Mouse (Mus musculus): ENCODE data around the gene Trim17. TPM values are rescaled to one million over a fixed set of nuclear protein-coding genes. Genes with fewer than 3 reads are reported as not detected.

Gene Trim17
- polyA plus RNA-seq, 1 experiment from 2014 or later = 0.80 TPM

- 34% methylated on average over 20 of the region's 20 CpGs for WGBS
- Histone ChIP-seq H3K27me3 (0 out of 2 replicates have a peak, but pooled peaks cover under 1% of the 10 kb centered on the region), H3K4me2 (peak overlapping the region; percentile 24), H3K4me3 (replicated peaks) (peak overlapping the region; percentile 15; the same call in 1 of the 2 replicates), H3K9me3 (no peaks in the 10 kb centered on the region), H3K9ac (replicated peaks) (no peak overlapping the region), H3K4me1 (replicated peaks) (0 out of 2 replicates have a peak, but pooled peaks cover 2% of the 10 kb centered on the region), H3K36me3 (peaks cover 23% of the 10 kb centered on the region), H3K27ac (no peak overlapping the region)
- no peak for ATAC-seq (ENCODE audit: insufficient number of reproducible peaks, insufficient read depth, low FRiP score, low TSS enrichment, low read depth)
Observed at GRCm38 (mm10) chr11:58927790-58928651, 26.5 kb upstream of the Trim17 start.

- peaks cover 33% of the 10 kb centered on the region for H3K36me3 ChIP-seq
- H3K4me3 ChIP-seq (replicated peaks) = no peak overlapping the region
- H3K9me3 ChIP-seq = no peaks in the 10 kb centered on the region
- ATAC-seq (ENCODE audit: insufficient number of reproducible peaks, insufficient read depth, low FRiP score, low TSS enrichment, low read depth) = no peak
- H3K27me3 ChIP-seq = no peaks in the 10 kb centered on the region
- no peak overlapping the region for H3K4me2 ChIP-seq
- no peak overlapping the region for H3K9ac ChIP-seq (replicated peaks)
- H3K27ac ChIP-seq = no peak overlapping the region
- 0 out of 2 replicates have a peak, but pooled peaks cover 2% of the 10 kb centered on the region for H3K4me1 ChIP-seq (replicated peaks)
- 75% methylated on average over 4 of the region's 4 CpGs for WGBS
Observed at GRCm38 (mm10) chr11:58929055-58929454, 25.4 kb upstream of the Trim17 start.

GRCm38 (mm10) chr11:58929641-58930040 is 24.8 kb upstream of the Trim17 start:
- H3K4me2 ChIP-seq = no peak overlapping the region
- H3K4me1 ChIP-seq (replicated peaks) = 0 out of 2 replicates have a peak, but pooled peaks cover 2% of the 10 kb centered on the region
- H3K27ac ChIP-seq = no peak overlapping the region
- no peaks in the 10 kb centered on the region for H3K27me3 ChIP-seq
- ATAC-seq (ENCODE audit: insufficient number of reproducible peaks, insufficient read depth, low FRiP score, low TSS enrichment, low read depth) = no peak
- H3K4me3 ChIP-seq (replicated peaks) = no peak overlapping the region
- peaks cover 39% of the 10 kb centered on the region for H3K36me3 ChIP-seq
- H3K9me3 ChIP-seq = no peaks in the 10 kb centered on the region
- WGBS = 51% methylated on average over 3 of the region's 3 CpGs
- H3K9ac ChIP-seq (replicated peaks) = no peak overlapping the region

- Histone ChIP-seq H3K27ac (no peak overlapping the region), H3K4me2 (no peak overlapping the region), H3K36me3 (peaks cover 44% of the 10 kb centered on the region), H3K9ac (replicated peaks) (no peak overlapping the region), H3K4me1 (replicated peaks) (0 out of 2 replicates have a peak, but pooled peaks cover 2% of the 10 kb centered on the region), H3K4me3 (replicated peaks) (no peak overlapping the region), H3K9me3 (no peaks in the 10 kb centered on the region), H3K27me3 (no peaks in the 10 kb centered on the region)
- ATAC-seq (ENCODE audit: insufficient number of reproducible peaks, insufficient read depth, low FRiP score, low TSS enrichment, low read depth) = no peak
- WGBS = 91% methylated on average over 3 of the region's 3 CpGs
Observed at GRCm38 (mm10) chr11:58930254-58930653, 24.2 kb upstream of the Trim17 start.

- Histone ChIP-seq H3K9me3 (no peaks in the 10 kb centered on the region), H3K27ac (no peak overlapping the region), H3K9ac (replicated peaks) (no peak overlapping the region), H3K4me1 (replicated peaks) (peaks cover 3% of the 10 kb centered on the region; the same call in 1 of the 2 replicates), H3K4me3 (replicated peaks) (no peak overlapping the region), H3K27me3 (no peaks in the 10 kb centered on the region), H3K4me2 (no peak overlapping the region), H3K36me3 (peaks cover 55% of the 10 kb centered on the region)
- 73% methylated on average over 4 of the region's 4 CpGs for WGBS
- ATAC-seq (ENCODE audit: insufficient number of reproducible peaks, insufficient read depth, low FRiP score, low TSS enrichment, low read depth) = no peak
Observed at GRCm38 (mm10) chr11:58931576-58931975, 22.9 kb upstream of the Trim17 start.

GRCm38 (mm10) chr11:58937909-58938308 is 16.6 kb upstream of the Trim17 start:
- H3K9me3 ChIP-seq = no peaks in the 10 kb centered on the region

GRCm38 (mm10) chr11:58938322-58939087 is 16.0 kb upstream of the Trim17 start, which contains the start of gene Rnf187:
TSS of gene Rnf187 (minus strand) at chr11:58938916.
- Histone ChIP-seq H3K36me3 (peaks cover 34% of the 10 kb centered on the region), H3K4me3 (replicated peaks) (peak within 1 kb of the TSS; percentile 94), H3K9me3 (no peaks in the 10 kb centered on the region), H3K4me2 (peak within 1 kb of the TSS; percentile 92), H3K9ac (replicated peaks) (peak within 1 kb of the TSS; percentile 97), H3K4me1 (replicated peaks) (peaks cover 16% of the 10 kb centered on the region), H3K27me3 (peaks cover 4% of the 10 kb centered on the region; the same call in 1 of the 2 replicates), H3K27ac (peak within 1 kb of the TSS; percentile 93)
- ATAC-seq (ENCODE audit: insufficient number of reproducible peaks, insufficient read depth, low FRiP score, low TSS enrichment, low read depth) = peak; percentile 95
- under 1% methylated on average over 95 of the region's 95 CpGs for whole genome bisulfite sequencing

More at GRCm38 (mm10) chr11:58937909-58938308, 16.6 kb upstream of the Trim17 start:
- Histone ChIP-seq H3K4me2 (peak overlapping the region; percentile 92), H3K4me1 (replicated peaks) (peaks cover 16% of the 10 kb centered on the region), H3K4me3 (replicated peaks) (peak overlapping the region; percentile 94), H3K27ac (peak overlapping the region; percentile 93), H3K36me3 (peaks cover 40% of the 10 kb centered on the region), H3K9ac (replicated peaks) (peak overlapping the region; percentile 97), H3K27me3 (no peaks in the 10 kb centered on the region; the same call in 1 of the 2 replicates)
- 1% methylated on average over 13 of the region's 13 CpGs for WGBS
- ATAC-seq (ENCODE audit: insufficient number of reproducible peaks, insufficient read depth, low FRiP score, low TSS enrichment, low read depth) = 0 out of 2 replicates have a peak, but pooled peaks have one; percentile 11

- peaks cover 16% of the 10 kb centered on the region for H3K4me1 ChIP-seq (replicated peaks)
- 0 out of 2 replicates have a peak overlapping the region, but pooled peaks have one; percentile 97 for H3K9ac ChIP-seq (replicated peaks)
- WGBS = 23% methylated on average over 6 of the region's 6 CpGs
- peak overlapping the region; percentile 92 for H3K4me2 ChIP-seq
- H3K27ac ChIP-seq = peak overlapping the region; percentile 93; the same call in 1 of the 2 replicates
- ATAC-seq (ENCODE audit: insufficient number of reproducible peaks, insufficient read depth, low FRiP score, low TSS enrichment, low read depth) = peak; percentile 23; the same call in 1 of the 2 replicates
- peaks cover 28% of the 10 kb centered on the region for H3K36me3 ChIP-seq
- peak overlapping the region; percentile 94 for H3K4me3 ChIP-seq (replicated peaks)
- peaks cover 10% of the 10 kb centered on the region; the same call in 1 of the 2 replicates for H3K27me3 ChIP-seq
- H3K9me3 ChIP-seq = no peaks in the 10 kb centered on the region
Observed at GRCm38 (mm10) chr11:58939088-58939439, 15.4 kb upstream of the Trim17 start.

- Histone ChIP-seq H3K27me3 (peaks cover 50% of the 10 kb centered on the region), H3K4me1 (replicated peaks) (peaks cover 7% of the 10 kb centered on the region; the same call in 1 of the 2 replicates), H3K36me3 (no peaks in the 10 kb centered on the region), H3K27ac (no peak overlapping the region), H3K4me3 (replicated peaks) (no peak overlapping the region; the same call in 1 of the 2 replicates), H3K4me2 (no peak overlapping the region), H3K9me3 (no peaks in the 10 kb centered on the region), H3K9ac (replicated peaks) (0 out of 2 replicates have a peak overlapping the region, but pooled peaks have one; percentile 31)
- WGBS = 59% methylated on average over 5 of the region's 5 CpGs
- no peak for ATAC-seq (ENCODE audit: insufficient number of reproducible peaks, insufficient read depth, low FRiP score, low TSS enrichment, low read depth)
Observed at GRCm38 (mm10) chr11:58944136-58944535, 10.3 kb upstream of the Trim17 start.

GRCm38 (mm10) chr11:58947306-58947705 is 7.2 kb upstream of the Trim17 start:
- Histone ChIP-seq H3K4me1 (replicated peaks) (peaks cover 15% of the 10 kb centered on the region; the same call in 1 of the 2 replicates), H3K9me3 (no peaks in the 10 kb centered on the region), H3K9ac (replicated peaks) (no peak overlapping the region), H3K27me3 (peaks cover 77% of the 10 kb centered on the region), H3K4me3 (replicated peaks) (no peak overlapping the region), H3K4me2 (no peak overlapping the region), H3K27ac (no peak overlapping the region), H3K36me3 (no peaks in the 10 kb centered on the region)
- no peak for ATAC-seq (ENCODE audit: insufficient number of reproducible peaks, insufficient read depth, low FRiP score, low TSS enrichment, low read depth)
- WGBS = 76% methylated on average over 3 of the region's 3 CpGs
